Mouse (Mus musculus) brain, embryonic 18.5 days (tissue): Measurements from ENCODE around the gene Hist1h2bl.
"Not testable (repeated sequence)": the region's sequence is repeated elsewhere in the genome, so short reads cannot be mapped to it uniquely, and the experiment has no call there.

Experiments used
- DNase-seq: peaks from one replicate; pipeline ENCODE4 v3.0.0-alpha.2; 2012; ENCODE audit warnings: low read depth, low spot score

Hist1h2bl gene

GRCm38 (mm10) chr13:21715864-21716539 is at the start of gene Hist1h2bl, which contains the start of gene Hist1h2ai:
Hist1h2bl (minus strand) TSS chr13:21716143.
Hist1h2ai (plus strand) TSS chr13:21716422.
- DNase-seq: peak; percentile 94

GRCm38 (mm10) chr13:21755707-21756106 is 39.8 kb upstream of the Hist1h2bl start:
- no peak for DNase-seq

- DNase-seq: not testable (repeated sequence)
Measured at GRCm38 (mm10) chr13:21754294-21755001, 38.5 kb upstream of the Hist1h2bl start.

GRCm38 (mm10) chr13:21753524-21754285 is 37.8 kb upstream of the Hist1h2bl start, which contains the start of the genes Hist1h2ak and Hist1h2bn:
Hist1h2ak (minus strand) TSS chr13:21753827.
Hist1h2bn (plus strand) TSS chr13:21754123.
- peak; percentile 92 for DNase-seq

- DNase-seq: no peak
Measured at GRCm38 (mm10) chr13:21753051-21753523, 37.1 kb upstream of the Hist1h2bl start.

GRCm38 (mm10) chr13:21752356-21752755 is 36.4 kb upstream of the Hist1h2bl start:
- no peak for DNase-seq

GRCm38 (mm10) chr13:21751827-21752226 is 35.9 kb upstream of the Hist1h2bl start:
- no peak for DNase-seq

GRCm38 (mm10) chr13:21751417-21751816 is 35.5 kb upstream of the Hist1h2bl start:
- no peak for DNase-seq

GRCm38 (mm10) chr13:21750159-21751017 is 34.4 kb upstream of the Hist1h2bl start, which contains the start of gene Hist1h4k:
Hist1h4k (minus strand) TSS chr13:21750505.
- peak; percentile 82 for DNase-seq

GRCm38 (mm10) chr13:21749387-21750158 is 33.6 kb upstream of the Hist1h2bl start:
- no peak for DNase-seq

- DNase-seq: no peak
Measured at GRCm38 (mm10) chr13:21745006-21745405, 29.1 kb upstream of the Hist1h2bl start.

GRCm38 (mm10) chr13:21734906-21735767 is 19.2 kb upstream of the Hist1h2bl start, which contains the start of gene Hist1h4j:
Hist1h4j (plus strand) TSS chr13:21735064.
- DNase-seq: not testable (repeated sequence)

- DNase-seq: no peak
Measured at GRCm38 (mm10) chr13:21734010-21734905, 18.3 kb upstream of the Hist1h2bl start.

GRCm38 (mm10) chr13:21733466-21733865 is 17.5 kb upstream of the Hist1h2bl start:
- DNase-seq: no peak

- DNase-seq: no peak
Measured at GRCm38 (mm10) chr13:21729544-21729943, 13.6 kb upstream of the Hist1h2bl start.

- DNase-seq: no peak
Measured at GRCm38 (mm10) chr13:21727948-21728572, 12.1 kb upstream of the Hist1h2bl start.
